Mouse (Mus musculus): ENCODE results near the gene Sema6d.

Gene Sema6d

GRCm38 (mm10) chr2:124470346-124471042, 380.7 kb downstream of the Sema6d start:
- no peak for DNase-seq (ENCODE audit: low read depth)

- no peak for DNase-seq (ENCODE audit: low read depth)
Measured at GRCm38 (mm10) chr2:124472674-124473507, 383.1 kb downstream of the Sema6d start.

- DNase-seq (ENCODE audit: low read depth), result no peak
Measured at GRCm38 (mm10) chr2:124477904-124478303, 388.1 kb downstream of the Sema6d start.

- no peak for DNase-seq (ENCODE audit: low read depth)
Measured at GRCm38 (mm10) chr2:124478526-124478925, 388.8 kb downstream of the Sema6d start.

- no peak for DNase-seq (ENCODE audit: low read depth)
Measured at GRCm38 (mm10) chr2:124485761-124486160, 396.0 kb downstream of the Sema6d start.

- no peak for DNase-seq (ENCODE audit: low read depth)
Measured at GRCm38 (mm10) chr2:124490010-124490801, 400.4 kb downstream of the Sema6d start.

- DNase-seq (ENCODE audit: low read depth), result no peak
Measured at GRCm38 (mm10) chr2:124495751-124496150, 406.0 kb downstream of the Sema6d start.

- no peak for DNase-seq (ENCODE audit: low read depth)
Measured at GRCm38 (mm10) chr2:124499670-124500069, 409.9 kb downstream of the Sema6d start.

- no peak for DNase-seq (ENCODE audit: low read depth)
Measured at GRCm38 (mm10) chr2:124505784-124506489, 416.2 kb downstream of the Sema6d start.

- DNase-seq (ENCODE audit: low read depth), result no peak
Measured at GRCm38 (mm10) chr2:124507804-124508203, 418.0 kb downstream of the Sema6d start.

- DNase-seq (ENCODE audit: low read depth), result no peak
Measured at GRCm38 (mm10) chr2:124509479-124509878, 419.7 kb downstream of the Sema6d start.

- no peak for DNase-seq (ENCODE audit: low read depth)
Measured at GRCm38 (mm10) chr2:124511826-124512225, 422.1 kb downstream of the Sema6d start.

- DNase-seq (ENCODE audit: low read depth), result no peak
Measured at GRCm38 (mm10) chr2:124522426-124522825, 432.7 kb downstream of the Sema6d start.

- no peak for DNase-seq (ENCODE audit: low read depth)
Measured at GRCm38 (mm10) chr2:124523667-124524066, 433.9 kb downstream of the Sema6d start.

GRCm38 (mm10) chr2:124524167-124524566, 434.4 kb downstream of the Sema6d start:
- DNase-seq (ENCODE audit: low read depth), result no peak

- DNase-seq (ENCODE audit: low read depth), result no peak
Measured at GRCm38 (mm10) chr2:124527641-124528040, 437.9 kb downstream of the Sema6d start.

- no peak for DNase-seq (ENCODE audit: low read depth)
Measured at GRCm38 (mm10) chr2:124530441-124530840, 440.7 kb downstream of the Sema6d start.

- no peak for DNase-seq (ENCODE audit: low read depth)
Measured at GRCm38 (mm10) chr2:124531062-124531461, 441.3 kb downstream of the Sema6d start.

- DNase-seq (ENCODE audit: low read depth), result no peak
Measured at GRCm38 (mm10) chr2:124532906-124533305, 443.1 kb downstream of the Sema6d start.

GRCm38 (mm10) chr2:124533602-124534001, 443.8 kb downstream of the Sema6d start:
- no peak for DNase-seq (ENCODE audit: low read depth)

- DNase-seq (ENCODE audit: low read depth), result no peak
Measured at GRCm38 (mm10) chr2:124550315-124550714, 460.5 kb downstream of the Sema6d start.
